Mouse (Mus musculus): ENCODE measurements around the gene Kcnj2. TPM values are rescaled to one million over a fixed set of nuclear protein-coding genes. Genes with fewer than 3 reads are reported as not detected.

Gene Kcnj2
- total and polyA plus RNA-seq, 2 experiments from 2014 or later = 0.44 to 4.6 TPM

- peak; percentile 27 for DNase-seq (ENCODE audit: low spot score)
- Histone ChIP-seq H3K4me3 (ENCODE audit: low read length) (peak overlapping the region; percentile 72), H3K9ac (replicated peaks; ENCODE audit: low read length) (peak overlapping the region; percentile 39), H3K4me1 (ENCODE audit: insufficient read depth, low read length) (no peaks in the 10 kb centered on the region), H3K27me3 (ENCODE audit: insufficient read depth, low read length) (no peaks in the 10 kb centered on the region), H3K9me3 (ENCODE audit: low read length) (no peaks in the 10 kb centered on the region), H3K36me3 (ENCODE audit: insufficient read depth, low read length) (no peaks in the 10 kb centered on the region), H3K27ac (peak overlapping the region; percentile 13; the same call in 1 of the 2 replicates), H3K4me2 (ENCODE audit: low read depth, low read length) (peak overlapping the region; percentile 99)
- 0% methylated on average over 9 of the region's 9 CpGs for WGBS
- no peak for TF ChIP-seq CTCF (IDR thresholded peaks at IDR 0.05; ENCODE audit: low read depth)
- ATAC-seq = peak; percentile 68
These were observed 331 bp downstream of the Kcnj2 start for GRCm38 (mm10) chr11:111066299-111066691.

GRCm38 (mm10) chr11:111067787-111068186, 1.8 kb downstream of the Kcnj2 start:
- 67% methylated on average over 3 of the region's 3 CpGs for WGBS
- H3K27ac ChIP-seq = no peak overlapping the region
- H3K4me3 ChIP-seq (ENCODE audit: low read length) = peak overlapping the region; percentile 72; the same call in 1 of the 2 replicates
- H3K4me1 ChIP-seq (ENCODE audit: insufficient read depth, low read length) = no peaks in the 10 kb centered on the region
- no peak for DNase-seq (ENCODE audit: low spot score)
- TF ChIP-seq CTCF (IDR thresholded peaks at IDR 0.05; ENCODE audit: low read depth) = no peak
- H3K27me3 ChIP-seq (ENCODE audit: insufficient read depth, low read length) = no peaks in the 10 kb centered on the region
- H3K36me3 ChIP-seq (ENCODE audit: insufficient read depth, low read length) = no peaks in the 10 kb centered on the region
- no peak for ATAC-seq
- H3K9me3 ChIP-seq (ENCODE audit: low read length) = no peaks in the 10 kb centered on the region
- no peak overlapping the region for H3K9ac ChIP-seq (replicated peaks; ENCODE audit: low read length)
- peak overlapping the region; percentile 99 for H3K4me2 ChIP-seq (ENCODE audit: low read depth, low read length)

DNA sequence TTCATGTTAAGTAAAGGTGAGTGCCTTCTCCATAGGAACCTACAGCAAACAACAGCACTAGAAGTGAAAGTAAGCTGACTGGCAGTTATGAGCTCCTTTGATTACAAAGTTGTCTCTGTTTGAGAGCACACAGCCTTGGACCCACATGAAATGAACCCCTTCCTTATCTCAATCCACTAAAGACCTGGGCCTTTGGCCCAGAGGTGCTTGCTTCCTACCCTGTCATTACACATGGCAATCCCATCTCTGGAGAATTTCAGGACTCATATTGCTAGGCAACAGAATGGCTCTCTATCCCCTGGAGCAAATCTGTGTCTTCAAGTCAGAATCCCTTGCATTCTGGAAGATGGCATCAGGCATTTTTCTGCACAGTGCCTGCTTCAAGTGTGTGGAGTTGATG, 4.5 kb downstream of the Kcnj2 start:
- no peaks in the 10 kb centered on the region for H3K4me1 ChIP-seq (ENCODE audit: insufficient read depth, low read length)
- DNase-seq (ENCODE audit: low spot score) (no peak), ATAC-seq (no peak)
- H3K9me3 ChIP-seq (ENCODE audit: low read length) = no peaks in the 10 kb centered on the region
- no peak overlapping the region for H3K27ac ChIP-seq
- no peak for TF ChIP-seq CTCF (IDR thresholded peaks at IDR 0.05; ENCODE audit: low read depth)
- no peaks in the 10 kb centered on the region for H3K27me3 ChIP-seq (ENCODE audit: insufficient read depth, low read length)
- no peak overlapping the region for H3K9ac ChIP-seq (replicated peaks; ENCODE audit: low read length)
- no peak overlapping the region for H3K4me2 ChIP-seq (ENCODE audit: low read depth, low read length)
- no peak overlapping the region for H3K4me3 ChIP-seq (ENCODE audit: low read length)
- H3K36me3 ChIP-seq (ENCODE audit: insufficient read depth, low read length) = no peaks in the 10 kb centered on the region

DNA sequence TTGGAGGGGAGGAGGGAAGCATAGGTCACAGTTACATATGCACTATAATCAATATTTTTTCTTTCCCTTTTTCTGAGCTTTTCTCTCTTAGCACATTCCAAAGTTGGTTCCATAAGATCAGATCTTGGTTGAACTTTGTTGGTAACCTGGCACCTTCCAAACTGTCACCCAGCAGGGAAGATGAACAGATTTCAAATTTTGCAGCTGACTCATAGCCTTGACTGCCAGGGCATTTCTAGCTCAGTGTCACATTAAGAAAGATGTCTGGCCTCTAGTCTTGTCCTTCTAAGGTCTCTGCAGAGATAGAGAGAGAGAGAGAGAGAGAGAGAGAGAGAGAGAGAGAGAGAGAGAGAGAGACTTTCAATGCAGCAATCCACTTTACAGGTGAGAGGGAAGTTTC, 8.2 kb downstream of the Kcnj2 start:
- Histone ChIP-seq H3K4me1 (ENCODE audit: insufficient read depth, low read length) (no peaks in the 10 kb centered on the region), H3K36me3 (ENCODE audit: insufficient read depth, low read length) (no peaks in the 10 kb centered on the region), H3K4me2 (ENCODE audit: low read depth, low read length) (no peak overlapping the region), H3K9me3 (ENCODE audit: low read length) (no peaks in the 10 kb centered on the region), H3K9ac (replicated peaks; ENCODE audit: low read length) (no peak overlapping the region), H3K27ac (no peak overlapping the region), H3K27me3 (ENCODE audit: insufficient read depth, low read length) (no peaks in the 10 kb centered on the region), H3K4me3 (ENCODE audit: low read length) (no peak overlapping the region)
- ATAC-seq = no peak
- no peak for DNase-seq (ENCODE audit: low spot score)
- TF ChIP-seq CTCF (IDR thresholded peaks at IDR 0.05; ENCODE audit: low read depth) = no peak

- no peak overlapping the region for H3K4me3 ChIP-seq (ENCODE audit: low read length)
These were observed 12.1 kb downstream of the Kcnj2 start for GRCm38 (mm10) chr11:111078107-111078506.

GRCm38 (mm10) chr11:111083009-111083408, 17.0 kb downstream of the Kcnj2 start:
- no peak for ATAC-seq
- Histone ChIP-seq H3K9ac (replicated peaks; ENCODE audit: low read length) (no peak overlapping the region), H3K4me2 (ENCODE audit: low read depth, low read length) (no peak overlapping the region), H3K4me3 (ENCODE audit: low read length) (no peak overlapping the region), H3K27ac (no peak overlapping the region), H3K9me3 (ENCODE audit: low read length) (no peaks in the 10 kb centered on the region), H3K4me1 (ENCODE audit: insufficient read depth, low read length) (no peaks in the 10 kb centered on the region), H3K27me3 (ENCODE audit: insufficient read depth, low read length) (no peaks in the 10 kb centered on the region), H3K36me3 (ENCODE audit: insufficient read depth, low read length) (no peaks in the 10 kb centered on the region)
- no peak for TF ChIP-seq CTCF (IDR thresholded peaks at IDR 0.05; ENCODE audit: low read depth)
- no peak for DNase-seq (ENCODE audit: low spot score)
- WGBS = 90% methylated on average over 2 of the region's 2 CpGs

More at GRCm38 (mm10) chr11:111078107-111078506, 12.1 kb downstream of the Kcnj2 start:
- ATAC-seq (no peak), DNase-seq (ENCODE audit: low spot score) (no peak)
- Histone ChIP-seq H3K9me3 (ENCODE audit: low read length) (no peaks in the 10 kb centered on the region), H3K27ac (no peak overlapping the region), H3K4me1 (ENCODE audit: insufficient read depth, low read length) (no peaks in the 10 kb centered on the region), H3K9ac (replicated peaks; ENCODE audit: low read length) (no peak overlapping the region), H3K4me2 (ENCODE audit: low read depth, low read length) (no peak overlapping the region), H3K27me3 (ENCODE audit: insufficient read depth, low read length) (no peaks in the 10 kb centered on the region), H3K36me3 (ENCODE audit: insufficient read depth, low read length) (no peaks in the 10 kb centered on the region)
- WGBS = 89% methylated on average over 11 of the region's 11 CpGs
- no peak for TF ChIP-seq CTCF (IDR thresholded peaks at IDR 0.05; ENCODE audit: low read depth)

DNA sequence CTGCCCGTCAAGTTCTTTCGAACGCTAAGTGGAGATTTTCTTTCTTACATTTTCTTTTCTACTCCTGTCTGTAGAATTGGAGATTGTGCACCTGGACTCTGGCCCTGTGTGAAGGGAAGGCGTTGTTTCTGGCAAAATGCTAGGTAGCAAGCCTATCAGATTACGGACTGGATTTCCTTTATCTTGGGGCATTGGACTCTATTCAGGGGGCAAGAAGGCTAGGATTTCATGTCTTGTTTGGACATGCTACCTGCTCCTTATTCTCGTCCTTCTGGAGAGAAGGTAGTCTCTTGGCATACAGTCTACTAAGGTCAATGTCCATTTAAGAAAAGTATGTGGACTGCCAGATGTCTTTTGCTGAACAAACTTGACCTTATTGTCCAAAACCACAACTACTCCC, 21.0 kb downstream of the Kcnj2 start:
- Histone ChIP-seq H3K27ac (no peak overlapping the region), H3K9ac (replicated peaks; ENCODE audit: low read length) (no peak overlapping the region), H3K27me3 (ENCODE audit: insufficient read depth, low read length) (no peaks in the 10 kb centered on the region), H3K4me2 (ENCODE audit: low read depth, low read length) (no peak overlapping the region), H3K4me3 (ENCODE audit: low read length) (no peak overlapping the region), H3K9me3 (ENCODE audit: low read length) (no peaks in the 10 kb centered on the region), H3K36me3 (ENCODE audit: insufficient read depth, low read length) (no peaks in the 10 kb centered on the region), H3K4me1 (ENCODE audit: insufficient read depth, low read length) (no peaks in the 10 kb centered on the region)
- DNase-seq (ENCODE audit: low spot score) (no peak), ATAC-seq (no peak)
- TF ChIP-seq CTCF (IDR thresholded peaks at IDR 0.05; ENCODE audit: low read depth) = no peak
- WGBS = 84% methylated on average over 6 of the region's 6 CpGs
